20 mouse cellular contexts compared by ENCODE assay signal in the genomic region with DNA sequence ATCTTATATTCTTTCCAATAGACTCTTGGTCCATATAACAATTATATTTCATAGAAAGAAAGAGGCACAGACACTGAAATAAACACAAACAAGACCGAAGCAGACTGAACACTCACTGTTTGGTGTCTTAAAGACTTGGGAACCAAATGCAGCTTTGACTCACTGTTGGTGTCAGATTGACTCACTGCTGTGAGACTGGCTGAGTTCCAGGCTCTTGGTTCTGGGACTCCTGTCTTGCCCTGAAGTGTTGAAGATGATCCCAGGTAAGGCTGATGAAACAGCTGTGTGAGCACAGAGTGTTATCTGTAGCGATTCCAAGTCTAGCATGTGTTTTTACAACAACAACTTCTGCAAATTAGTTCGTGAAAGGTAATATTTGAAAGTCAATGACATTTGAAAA. TPM values are rescaled to one million over a fixed set of nuclear protein-coding genes. Genes with fewer than 3 reads are reported as not detected.
DNase-seq lines count a peak whose midpoint lies in the region; ATAC-seq and TF ChIP-seq lines count a peak whose summit lies in the region.
"Had no signal": no experiment of that assay in that cellular context is flagged by ENCODE, and none has a peak within 500 bp of the region (broad histone marks: within the 10 kb centered on the region; RNA-seq: fewer than 3 reads in every experiment).

No protein-coding gene starts in this region.

- no peak overlapping the region for H3K4me2 ChIP-seq in hindbrain, postnatal 0 days (ENCODE audit: low read depth, low read length)
- H3K4me2 ChIP-seq in hindbrain, embryonic 12.5 days (replicated peaks): no peak overlapping the region
- H3K4me2 ChIP-seq: embryonic facial prominence, embryonic 13.5 days; forebrain, embryonic 12.5 days; heart, embryonic 12.5 days; hindbrain, embryonic 15.5 days had no signal

- H3K27me3 ChIP-seq in hindbrain, postnatal 0 days (ENCODE audit: insufficient read depth, low read length): no peaks in the 10 kb centered on the region
- H3K27me3 ChIP-seq in hindbrain, embryonic 12.5 days: no peaks in the 10 kb centered on the region
- H3K27me3 ChIP-seq: embryonic facial prominence, embryonic 13.5 days; forebrain, embryonic 12.5 days; heart, embryonic 12.5 days; hindbrain, embryonic 15.5 days had no signal

- H3K36me3 ChIP-seq in hindbrain, postnatal 0 days (ENCODE audit: insufficient read depth, low read length): no peaks in the 10 kb centered on the region
- no peaks in the 10 kb centered on the region for H3K36me3 ChIP-seq in hindbrain, embryonic 12.5 days
- H3K36me3 ChIP-seq: embryonic facial prominence, embryonic 13.5 days; forebrain, embryonic 12.5 days; heart, embryonic 12.5 days; hindbrain, embryonic 10.5 days; hindbrain, embryonic 15.5 days had no signal

- no peak overlapping the region for H3K27ac ChIP-seq in hindbrain, postnatal 0 days
- no peak overlapping the region for H3K27ac ChIP-seq in hindbrain, embryonic 12.5 days
- H3K27ac ChIP-seq: embryonic facial prominence, embryonic 13.5 days; forebrain, embryonic 12.5 days; gastrocnemius, adult 2 months; hindbrain, embryonic 10.5 days; hindbrain, embryonic 15.5 days had no signal

- ATAC-seq in hindbrain, postnatal 0 days: no peak
- no peak for ATAC-seq in hindbrain, embryonic 12.5 days (ENCODE audit: low FRiP score)
- ATAC-seq: forebrain, embryonic 16.5 days; inflammation-experienced regulatory T-cells, adult 6 months had no signal

- H3K4me1 ChIP-seq in hindbrain, postnatal 0 days (ENCODE audit: insufficient read depth, low read length): no peaks in the 10 kb centered on the region
- no peaks in the 10 kb centered on the region for H3K4me1 ChIP-seq in hindbrain, embryonic 12.5 days
- H3K4me1 ChIP-seq: embryonic facial prominence, embryonic 13.5 days; forebrain, embryonic 12.5 days; heart, embryonic 12.5 days; hindbrain, embryonic 10.5 days; hindbrain, embryonic 15.5 days had no signal

- intact Hi-C loops in left cerebral cortex, postnatal 4 days (cut with DNase I): no loop called here
- intact Hi-C loops in left cerebral cortex, postnatal 36 days (cut with DNase I): no loop called here

- no peak for TF ChIP-seq CTCF in hindbrain, postnatal 0 days (IDR thresholded peaks at IDR 0.05; ENCODE audit: low read depth)

- peak; percentile 55 for DNase-seq in cerebellum, postnatal 14 days
- no peak for DNase-seq in cerebellum, adult 18-20 months
- DNase-seq in hindbrain, postnatal 0 days (ENCODE audit: low spot score): peak; percentile 43
- peak; percentile 42 for DNase-seq in left cerebral cortex, postnatal 4 days
- no peak for DNase-seq in left cerebral cortex, postnatal 36 days (ENCODE audit: low spot score in 2 of 2)
- DNase-seq in right cerebral cortex, postnatal 14 days: peak; percentile 6
- no peak for DNase-seq in right cerebral cortex, postnatal 4 days
- DNase-seq: adrenal gland, postnatal 10 days; gastrocnemius, adult 2 months; gastrocnemius, postnatal 25 days had no signal

- H3K4me3 ChIP-seq in hindbrain, postnatal 0 days (ENCODE audit: low read length): no peak overlapping the region
- H3K4me3 ChIP-seq in hindbrain, embryonic 12.5 days: no peak overlapping the region
- H3K4me3 ChIP-seq: embryonic facial prominence, embryonic 13.5 days; forebrain, embryonic 12.5 days; gastrocnemius, adult 2 months; heart, embryonic 12.5 days; hindbrain, embryonic 10.5 days; hindbrain, embryonic 15.5 days had no signal

- H3K9ac ChIP-seq in hindbrain, postnatal 0 days (replicated peaks; ENCODE audit: low read length): no peak overlapping the region
- H3K9ac ChIP-seq in hindbrain, embryonic 12.5 days: no peak overlapping the region
- H3K9ac ChIP-seq: embryonic facial prominence, embryonic 13.5 days; forebrain, embryonic 12.5 days; heart, embryonic 12.5 days; hindbrain, embryonic 15.5 days had no signal

- H3K9me3 ChIP-seq in hindbrain, postnatal 0 days (ENCODE audit: low read length): no peaks in the 10 kb centered on the region
- H3K9me3 ChIP-seq in hindbrain, embryonic 12.5 days (replicated peaks): no peaks in the 10 kb centered on the region
- H3K9me3 ChIP-seq: embryonic facial prominence, embryonic 13.5 days; forebrain, embryonic 12.5 days; heart, embryonic 12.5 days; hindbrain, embryonic 10.5 days; hindbrain, embryonic 15.5 days had no signal

- 80% methylated on average over 3 of the region's 3 CpGs for WGBS in hindbrain, postnatal 0 days
- 83% methylated on average over 3 of the region's 3 CpGs for WGBS in hindbrain, embryonic 12.5 days

RNA-seq across cellular contexts. Expression of a gene that starts 55.2 kb away (rescaled TPM):
- 8.8 and 11.4 TPM in 2 replicates for total RNA-seq in hindbrain, postnatal 0 days (2014; rRNA removed)
- polyA plus RNA-seq in hindbrain, postnatal 0 days (2015; fragmentation: Nextera tagmentation; extraction: Ambion mirVana): 7.9 and 8.6 TPM in 2 replicates
- polyA plus RNA-seq in hindbrain, embryonic 12.5 days (2016; fragmentation: Nextera tagmentation; extraction: Ambion mirVana): 4.8 and 5.4 TPM in 2 replicates
- total RNA-seq in left cerebral cortex, postnatal 4 days (2021): 10 to 100 TPM; 55.8 to 62.8 TPM
- 100 to 1,000 TPM in 1 of 2 experiments, 10 to 100 TPM in 1; 93.3 to 105 TPM for total RNA-seq in left cerebral cortex, postnatal 36 days (2021)
- total RNA-seq: granulocyte monocyte progenitor cell, adult 5-6 weeks had no signal
- polyA plus RNA-seq: C2C12 had no signal

Comparison
In these comparisons a context has a peak if more than half of its experiments do, and no peak if none do; other contexts are left out.
1. DNase-seq: peak in cerebellum, postnatal 14 days (2 of 2), hindbrain, postnatal 0 days (single experiment), left cerebral cortex, postnatal 4 days (single experiment) and right cerebral cortex, postnatal 14 days (single experiment); none in cerebellum, adult 18-20 months (0 of 2), left cerebral cortex, postnatal 36 days (0 of 2) and right cerebral cortex, postnatal 4 days (single experiment).